Mouse (Mus musculus) heart, postnatal 0 days (tissue): ENCODE results near the gene AC124108.1.

ENCODE experiments used
- CTCF ChIP-seq: IDR thresholded peaks from 2 replicates; pipeline ENCODE4 v1.5.1; 2016; ENCODE audit warnings: antibody characterized with exemption, control low read depth, low read depth
- EP300 ChIP-seq: IDR thresholded peaks from 2 replicates; pipeline ENCODE4 v1.6.1; 2016; ENCODE audit warnings: antibody characterized with exemption, low read depth

GRCm38 (mm10) chr1:132246137-132246536 is 54.9 kb downstream of the AC124108.1 start:
- TF ChIP-seq CTCF (no peak), EP300 (no peak)
